Mouse (Mus musculus) layer of hippocampus, postnatal 10 days (tissue): ENCODE data around the gene A830031A19Rik. TPM values are rescaled to one million over a fixed set of nuclear protein-coding genes. Genes with fewer than 3 reads are reported as not detected.

Experiments used
- DNase-seq, 2 experiments: peaks; one replicate each; pipeline ENCODE4 v3.0.0; 2021; ENCODE audit warnings: low spot score in 2 of 2
- total RNA-seq, 2 experiments: library from RNA; stranded (reverse); gene quantifications; 2 replicates each; pipeline ENCODE4 v1.2.3; 2021

Gene A830031A19Rik
- total RNA-seq, 2 experiments from 2014 or later, result 1.2 TPM; not detected in 1

DNA sequence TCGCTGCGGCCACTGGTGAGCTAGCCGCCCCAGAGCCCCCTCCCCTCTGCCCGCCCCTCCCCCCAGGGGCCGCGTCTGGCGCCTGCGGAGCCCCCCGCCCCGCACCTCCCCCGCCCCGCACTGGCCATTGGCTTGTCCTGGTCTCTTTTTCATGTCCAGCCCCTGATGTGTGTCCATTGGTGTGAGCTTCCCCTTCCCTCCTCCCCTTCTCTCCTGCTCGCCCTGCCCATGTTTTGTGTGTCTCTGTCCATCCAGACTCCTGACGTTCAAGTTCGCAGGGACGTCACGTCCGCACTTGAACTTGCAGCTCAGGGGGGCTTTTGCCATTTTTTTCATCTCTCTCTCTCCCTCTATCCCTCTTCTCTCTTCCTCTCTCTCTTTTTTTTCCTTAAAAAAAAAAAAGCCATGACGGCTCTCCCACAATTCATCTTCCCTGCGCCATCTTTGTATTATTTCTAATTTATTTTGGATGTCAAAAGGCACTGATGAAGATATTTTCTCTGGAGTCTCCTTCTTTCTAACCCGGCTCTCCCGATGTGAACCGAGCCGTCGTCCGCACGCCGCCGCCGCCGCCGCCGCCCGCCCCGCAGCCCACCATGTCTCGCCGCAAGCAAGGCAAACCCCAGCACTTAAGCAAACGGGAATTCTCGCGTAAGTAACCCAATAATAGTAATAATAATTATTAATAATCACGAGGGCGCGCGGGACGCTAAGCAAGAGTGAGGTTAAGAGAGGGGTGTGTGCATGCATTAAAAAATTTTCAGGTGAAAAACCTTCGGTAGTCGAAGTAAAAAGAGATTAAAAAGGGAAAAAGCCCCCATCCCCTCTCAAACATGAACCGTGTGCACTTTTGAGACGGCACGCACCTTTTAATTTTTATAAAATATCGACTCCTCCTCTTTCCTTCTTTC is 3.2 kb upstream of the A830031A19Rik start, which contains the start of gene Bcl11a:
Bcl11a (plus strand) TSS at position 262 of the 911 bp plus-strand sequence.
- peak in 1 of 2 experiments; percentile 55 for DNase-seq

DNA sequence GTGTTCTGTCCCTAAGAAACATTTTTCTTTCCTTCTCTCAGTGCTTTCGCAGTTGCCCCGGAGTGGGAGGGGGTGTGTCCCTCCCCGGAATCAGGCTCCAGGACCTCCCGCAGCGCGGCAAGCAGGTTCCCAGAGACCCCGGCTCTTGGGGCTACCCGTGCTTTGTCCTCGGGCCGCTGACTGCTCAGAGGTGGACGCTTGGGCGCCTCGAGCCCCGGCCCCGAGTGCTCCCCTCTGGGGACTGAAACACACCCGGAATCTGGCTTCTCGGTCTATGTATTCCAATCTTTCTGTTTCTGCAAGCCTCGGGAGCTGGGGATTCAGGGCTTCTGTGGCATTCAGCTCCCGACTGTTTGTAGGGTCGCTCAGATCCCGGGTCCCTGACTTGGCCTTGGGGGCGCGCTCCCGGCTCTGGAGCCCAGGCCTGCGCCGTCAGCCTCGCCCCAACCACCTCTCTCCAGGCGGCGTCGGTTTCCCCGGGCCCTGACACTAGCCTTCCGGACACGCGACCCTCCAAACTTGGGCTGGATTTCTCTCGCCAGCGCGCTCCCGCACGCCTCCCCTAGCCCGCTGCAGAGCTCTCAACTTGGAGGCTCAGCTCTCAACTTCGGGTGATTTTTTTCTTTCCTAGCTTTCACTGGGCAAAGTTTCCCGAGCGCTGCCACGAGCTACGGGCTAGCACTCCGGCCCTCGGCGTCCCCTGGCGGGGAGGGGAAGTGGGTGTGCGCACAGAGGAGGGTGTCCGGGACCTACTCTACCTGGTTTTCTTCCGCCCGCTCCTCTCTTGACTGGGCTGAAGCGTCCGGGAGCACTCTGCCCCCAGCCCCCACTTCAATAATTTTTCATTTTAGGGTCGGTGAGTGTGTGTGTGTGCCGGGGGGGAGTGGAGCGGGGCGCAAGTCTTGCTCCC is 2.2 kb upstream of the A830031A19Rik start:
- peak in 1 of 2 experiments; percentile 58 for DNase-seq

DNA sequence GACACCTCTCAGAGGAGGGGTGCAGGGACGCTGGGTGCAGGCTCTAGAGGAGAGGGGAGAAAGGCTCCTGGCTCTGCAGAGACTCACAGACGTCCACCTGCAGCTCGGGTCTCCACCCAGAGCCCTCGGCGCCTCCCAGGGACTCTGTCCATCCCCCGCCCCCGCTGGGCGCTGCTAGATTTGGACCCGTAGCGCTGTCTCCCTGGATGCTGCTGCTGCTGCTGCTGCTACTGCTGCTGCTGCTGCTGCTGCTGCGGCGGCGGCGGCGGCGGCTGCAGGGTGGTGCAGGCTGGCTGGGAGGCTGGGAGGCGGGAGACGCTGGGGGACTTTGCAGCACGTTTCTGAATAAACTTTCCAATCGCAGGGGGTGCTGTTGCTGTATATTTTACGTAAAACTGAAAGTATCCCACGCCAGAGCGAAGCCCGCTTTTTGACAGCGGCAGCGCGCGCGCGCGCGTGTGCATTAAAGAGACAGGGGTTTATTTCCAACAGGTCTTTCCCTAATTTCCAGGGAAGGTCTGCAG is 1.3 kb upstream of the A830031A19Rik start:
- peak; percentile 75 to 82 for DNase-seq

- no peak for DNase-seq
Measured at GRCm38 (mm10) chr11:24075486-24076126, 752 bp upstream of the A830031A19Rik start.

DNA sequence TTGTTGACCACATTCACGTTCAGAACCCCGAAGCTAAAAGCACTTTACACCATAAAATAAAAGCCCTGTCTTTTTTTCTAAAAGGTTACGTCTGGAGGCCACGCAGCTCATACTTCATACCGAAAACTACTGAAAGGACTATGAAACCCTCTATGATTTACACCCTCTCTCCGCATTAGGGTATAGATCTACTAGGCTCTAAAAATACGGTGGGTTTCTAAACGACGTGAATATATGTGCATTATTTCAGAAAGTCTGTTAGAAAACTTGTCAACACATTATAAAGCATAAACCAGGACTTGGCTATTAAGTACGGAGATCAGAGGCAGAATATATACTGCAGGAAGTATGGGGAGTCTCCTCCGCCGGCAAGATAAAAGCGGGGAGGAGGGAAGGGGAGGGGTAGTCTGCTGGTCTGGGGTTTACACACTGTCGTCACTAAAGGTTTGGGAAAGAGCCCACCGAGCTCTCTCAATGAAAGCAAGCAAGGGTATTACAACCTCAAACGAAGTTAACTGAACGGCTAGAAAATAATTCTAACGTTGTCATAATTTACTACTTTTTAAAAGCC is 748 bp downstream of the A830031A19Rik start:
- DNase-seq, result peak in 1 of 2 experiments; percentile 29

GRCm38 (mm10) chr11:24065313-24065712 is 9.5 kb downstream of the A830031A19Rik start:
- DNase-seq, result peak in 1 of 2 experiments; percentile 40

DNA sequence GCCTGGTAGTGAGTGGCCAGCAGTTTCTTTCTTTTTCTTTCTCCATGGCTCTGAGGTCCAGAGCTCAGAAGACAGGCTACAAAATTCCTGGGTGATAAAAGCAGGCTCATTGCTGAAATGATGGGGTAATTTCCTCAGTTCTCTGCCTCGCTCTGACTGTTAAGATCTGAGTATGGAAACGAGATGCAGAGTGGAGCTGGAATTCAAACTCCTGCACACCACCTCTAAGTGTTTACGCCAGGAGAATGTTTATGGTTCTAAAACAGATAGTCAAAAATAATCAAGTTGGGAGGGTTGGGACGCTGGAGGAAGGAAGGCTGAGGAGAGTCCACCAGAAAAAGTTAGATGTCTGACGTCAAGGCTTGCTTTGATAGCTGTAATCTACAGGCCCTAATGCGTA is 10.6 kb downstream of the A830031A19Rik start:
- no peak for DNase-seq

DNA sequence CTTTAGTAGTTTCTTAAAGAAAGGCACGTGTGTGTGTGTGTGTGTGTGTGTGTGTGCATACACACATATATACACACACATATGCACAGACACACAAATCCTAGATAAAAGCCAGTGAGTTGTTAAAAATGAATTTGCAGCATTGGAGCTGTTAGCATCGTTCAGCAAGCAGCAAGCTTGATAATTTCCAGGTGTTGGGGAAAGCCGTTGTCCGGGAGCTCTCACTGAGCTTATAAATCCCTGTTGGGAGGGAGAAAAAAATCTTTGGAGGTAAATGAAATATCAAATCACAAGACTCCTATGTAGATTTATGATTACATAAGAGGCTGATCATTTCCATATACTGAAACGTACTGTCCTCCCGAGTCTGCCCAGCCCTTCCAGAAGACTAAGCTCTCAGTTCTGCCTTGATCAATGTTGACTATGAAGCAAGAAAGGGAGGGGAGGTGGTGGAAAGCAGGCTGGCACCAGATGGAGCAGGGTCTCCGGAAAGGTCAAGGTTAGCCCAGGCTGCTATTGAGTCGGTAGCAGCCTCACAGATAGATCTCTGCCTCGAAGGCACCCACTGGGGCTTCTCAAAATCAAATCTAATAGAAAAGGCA is 12.3 kb downstream of the A830031A19Rik start:
- no peak for DNase-seq

DNA sequence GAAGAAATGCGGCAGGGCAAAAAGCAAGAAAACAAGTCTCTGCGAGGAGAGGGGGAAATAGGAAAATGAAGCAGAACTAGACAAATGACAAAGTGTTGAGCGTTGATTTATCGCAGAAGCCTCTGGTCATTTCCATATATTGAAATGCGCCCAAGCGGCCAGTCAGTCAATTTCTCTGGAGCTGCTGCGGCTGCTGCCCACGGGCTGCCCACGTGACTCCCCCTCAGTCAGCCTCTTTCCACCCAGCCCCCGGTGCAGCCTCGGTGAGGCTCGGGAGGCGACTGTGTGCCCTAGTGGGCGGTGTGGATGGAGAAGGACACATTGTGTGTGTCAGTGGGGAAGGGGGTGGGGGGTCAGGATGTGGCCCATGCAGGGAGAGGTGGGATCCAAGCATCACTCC is 13.0 kb downstream of the A830031A19Rik start:
- no peak for DNase-seq

DNA sequence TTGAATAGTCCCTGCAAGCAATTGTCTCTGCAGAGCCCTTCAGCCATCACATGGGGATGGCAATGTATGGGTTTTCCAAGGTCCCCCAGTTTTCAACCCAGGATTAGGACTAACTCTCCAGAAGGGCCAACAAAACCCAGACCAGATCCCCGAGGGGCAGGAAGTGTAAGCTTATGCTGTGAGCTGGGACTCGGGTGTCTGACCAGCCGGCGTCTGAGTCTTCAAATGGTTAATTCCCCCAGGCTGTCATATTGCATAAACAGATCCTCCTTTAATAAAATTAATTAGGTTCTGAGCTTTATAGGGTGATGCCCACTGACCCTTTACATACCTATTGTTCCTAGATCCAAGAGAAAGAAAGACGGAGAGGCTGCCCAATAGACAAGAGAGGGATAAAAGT is 14.4 kb downstream of the A830031A19Rik start:
- DNase-seq, result no peak

DNA sequence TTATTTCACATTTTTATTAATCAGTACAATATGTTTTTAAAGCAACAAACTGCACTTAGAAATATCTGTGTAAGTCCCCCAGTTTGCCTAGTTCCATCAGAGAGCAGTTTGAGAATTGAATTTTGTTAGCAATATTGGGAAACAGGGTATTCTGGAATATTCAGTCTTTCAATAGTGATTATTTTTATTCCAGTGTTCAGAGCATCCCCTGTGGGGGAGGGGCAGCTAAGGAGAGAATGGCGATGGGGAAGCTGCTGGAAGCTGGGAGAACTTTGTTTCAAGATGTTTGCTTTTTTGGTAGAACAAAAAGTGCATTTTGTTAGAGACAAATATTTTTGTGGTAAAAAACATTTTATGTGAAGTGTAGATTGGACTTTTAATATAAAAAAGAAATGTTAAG is 15.7 kb downstream of the A830031A19Rik start:
- DNase-seq, result no peak

DNA sequence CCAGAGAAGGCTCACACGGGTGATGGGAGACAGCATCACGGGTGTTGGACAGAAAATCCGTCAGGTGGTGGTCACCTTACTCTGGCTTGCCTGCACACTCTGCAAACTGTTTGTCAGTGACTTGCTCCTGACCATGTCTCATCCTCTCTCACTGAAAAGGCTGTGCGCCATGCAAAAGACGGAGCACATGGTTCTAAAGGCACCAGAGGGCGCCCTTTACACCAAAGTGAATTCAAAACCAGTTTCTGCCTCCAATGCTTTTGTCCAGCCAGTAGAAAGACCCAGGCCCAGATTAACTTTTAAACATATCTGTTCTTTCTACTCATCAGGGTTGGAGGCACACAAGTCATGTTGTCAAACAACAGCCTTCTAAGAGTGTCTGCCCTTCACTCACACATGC is 22.0 kb downstream of the A830031A19Rik start:
- DNase-seq, result no peak

DNA sequence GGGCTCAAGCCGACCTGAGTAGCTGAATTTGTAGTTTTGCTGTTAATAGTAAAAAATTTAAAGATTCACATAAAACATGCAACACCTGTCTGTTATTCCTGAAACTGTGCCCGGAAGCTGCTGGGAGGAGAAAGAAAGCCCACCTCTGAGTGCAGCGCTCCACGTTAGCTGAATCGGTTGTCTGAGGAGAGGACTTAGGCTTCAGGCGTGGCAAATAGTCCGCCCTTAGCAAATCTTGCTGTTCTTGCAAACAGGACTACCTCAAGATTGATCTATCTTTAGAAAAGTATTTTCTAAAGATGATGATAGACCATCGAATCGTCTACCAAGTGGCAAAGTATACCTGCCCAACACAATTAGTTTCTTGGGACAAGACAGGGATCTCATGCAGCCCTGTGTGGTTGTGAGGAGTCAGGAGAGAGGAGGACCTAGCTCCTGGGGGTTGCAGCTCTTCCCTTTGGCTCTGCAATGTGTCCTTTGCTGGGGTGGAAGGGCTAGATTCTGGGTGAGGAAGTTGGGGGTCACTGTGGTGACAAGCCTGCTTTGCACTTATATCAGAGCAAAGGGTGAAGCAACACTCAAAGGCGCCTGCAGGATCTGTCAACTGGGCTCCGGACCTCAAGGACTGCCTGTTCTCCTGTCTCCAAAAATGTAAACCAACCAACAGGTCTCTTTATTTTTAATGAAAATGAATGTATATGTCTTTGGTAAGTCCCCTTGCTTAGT is 24.7 kb downstream of the A830031A19Rik start:
- no peak for DNase-seq

- peak; percentile 90 to 94 for DNase-seq
Measured at GRCm38 (mm10) chr11:24049226-24050031, 25.4 kb downstream of the A830031A19Rik start.

GRCm38 (mm10) chr11:24044025-24044424 is 30.8 kb downstream of the A830031A19Rik start:
- no peak for DNase-seq

DNA sequence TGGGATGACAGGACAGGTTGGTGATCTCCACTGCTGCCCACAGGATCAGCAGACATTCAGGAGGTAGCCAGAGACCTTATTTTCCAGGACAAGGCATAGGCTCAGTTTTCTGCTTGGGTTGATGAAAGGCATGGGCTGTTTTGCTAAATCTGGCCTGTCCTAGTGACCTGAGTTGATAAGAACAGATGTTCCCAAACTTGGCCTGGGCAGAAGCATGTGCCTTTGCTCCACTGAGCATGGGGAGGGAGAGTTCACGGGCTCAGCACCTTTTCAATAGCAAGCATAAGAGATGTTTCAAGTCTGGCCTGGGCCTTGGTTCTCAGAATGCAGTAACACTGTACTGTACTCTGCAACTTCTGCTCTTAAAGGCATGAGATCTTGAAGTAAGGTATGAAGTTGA is 54.1 kb downstream of the A830031A19Rik start:
- DNase-seq, result no peak

DNA sequence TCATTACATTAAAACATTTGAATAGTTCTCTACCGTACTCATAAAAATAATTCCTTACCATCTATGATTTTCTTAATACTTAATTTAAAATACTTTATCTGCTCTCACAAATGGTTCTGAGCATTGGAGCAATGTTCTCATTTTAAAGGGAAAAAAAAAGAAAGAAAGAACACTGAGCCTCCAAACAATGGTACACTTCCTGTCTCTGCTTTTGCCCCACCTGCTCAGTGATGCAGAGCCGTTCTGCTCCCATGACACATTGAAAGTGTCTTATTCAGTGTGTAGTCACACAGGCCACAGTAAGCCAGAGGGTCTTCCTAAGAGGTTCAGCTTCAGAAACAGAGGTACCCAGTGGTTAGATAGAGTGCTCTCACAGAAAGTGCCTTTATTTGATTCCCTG is 56.1 kb downstream of the A830031A19Rik start:
- DNase-seq, result no peak

DNA sequence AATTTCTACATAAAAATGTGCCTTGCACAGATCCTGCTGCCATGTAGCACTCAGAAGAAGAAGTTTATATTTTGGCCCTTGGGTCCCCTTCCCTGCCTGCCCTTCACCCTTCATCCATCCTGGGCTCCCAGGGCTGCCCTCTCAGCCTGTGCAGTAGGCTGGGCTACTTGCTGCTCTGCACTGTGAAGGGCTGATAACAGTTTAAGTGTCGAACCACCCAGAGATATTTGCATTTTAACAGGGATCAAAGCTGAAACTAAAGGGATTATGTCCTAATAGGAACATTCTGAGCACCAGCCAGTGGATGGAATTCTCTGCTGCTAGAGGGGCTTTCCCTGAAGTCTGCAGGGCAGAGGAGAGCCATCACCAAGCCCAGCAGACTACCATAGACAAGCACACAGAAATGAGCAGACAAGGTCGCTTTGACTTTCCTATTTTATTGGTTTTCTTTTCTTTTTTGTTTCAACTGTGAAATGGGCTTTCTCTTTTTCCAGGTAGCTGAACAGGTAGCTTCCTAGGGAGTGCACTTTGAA is 58.1 kb downstream of the A830031A19Rik start:
- DNase-seq, result no peak
